Mouse (Mus musculus) T-cell, adult 66 days (primary cell): Measurements from ENCODE around the gene Krt2. TPM values are rescaled to one million over a fixed set of nuclear protein-coding genes. Genes with fewer than 3 reads are reported as not detected.

ENCODE experiments used
- total RNA-seq, 2 experiments: library from RNA; stranded (reverse); gene quantifications; 3 replicates in 1 of 2; 4 replicates in 1 of 2; pipeline ENCODE4 v1.2.4; 2023

Gene Krt2
- total RNA-seq: not detected

GRCm38 (mm10) chr15:101817875-101818274, at the start of gene Krt2:
TSS of gene Krt2 (minus strand) at chr15:101818169.

GRCm38 (mm10) chr15:101850694-101851093, 32.7 kb upstream of the Krt2 start, which contains the start of gene Krt1:
TSS of gene Krt1 (minus strand) at chr15:101850794.

GRCm38 (mm10) chr15:101802296-101802835, 15.6 kb downstream of the Krt2 start, which contains the start of gene Krt73:
TSS of gene Krt73 (minus strand) at chr15:101802346.

GRCm38 (mm10) chr15:101786360-101786759, 31.6 kb downstream of the Krt2 start, which contains the start of gene Krt72:
TSS of gene Krt72 (minus strand) at chr15:101786460.

Other genes starting within 250 kb of the Krt2 start
- gene Krt75, start 244.3 kb downstream of the Krt2 start, total RNA-seq: not detected
- not detected for gene Gm5414, start 190.0 kb downstream of the Krt2 start, total RNA-seq
- gene Gm5478, start 170.8 kb downstream of the Krt2 start, total RNA-seq: not detected
- not detected for gene Krt6b, start 137.9 kb downstream of the Krt2 start, total RNA-seq
- not detected for gene Krt6a, start 123.9 kb downstream of the Krt2 start, total RNA-seq
- gene Krt5, start 105.3 kb downstream of the Krt2 start, total RNA-seq: not detected
- not detected for gene Krt71, start 75.1 kb downstream of the Krt2 start, total RNA-seq
- not detected for gene Krt72, start 31.7 kb downstream of the Krt2 start, total RNA-seq
- not detected for gene Krt73, start 15.8 kb downstream of the Krt2 start, total RNA-seq
- not detected for gene Krt1, start 32.6 kb upstream of the Krt2 start, total RNA-seq
- not detected for gene Krt77, start 51.5 kb upstream of the Krt2 start, total RNA-seq
- gene Krt76, start 74.8 kb upstream of the Krt2 start, total RNA-seq: not detected
- gene Krt4, start 106.6 kb upstream of the Krt2 start, total RNA-seq: not detected
- not detected for gene Krt79, start 122.2 kb upstream of the Krt2 start, total RNA-seq
- gene Krt78, start 136.1 kb upstream of the Krt2 start, total RNA-seq: not detected
- gene Krt8, start 186.3 kb upstream of the Krt2 start, total RNA-seq: not detected
- gene Krt18, start 210.0 kb upstream of the Krt2 start, total RNA-seq: not detected